Mouse (Mus musculus): Measurements from ENCODE around the gene Ptges3.

- no peak for TF ChIP-seq CTCF (IDR thresholded peaks at IDR 0.05; ENCODE audit: low read depth)
- TF ChIP-seq EP300 (IDR thresholded peaks at IDR 0.05; ENCODE audit: low read depth): no peak
Measured at GRCm38 (mm10) chr10:128081807-128082476, 23.2 kb downstream of the Ptges3 start.

Data from liver, embryonic 14.5 days (tissue).